Mouse (Mus musculus): ENCODE measurements at regions not wholly inside any gene's neighbourhood (a gene's known extent, or its start where the extent isn't known, plus 50 kb on each side); places are given as distances from the start of the nearest gene placed in this dataset.

GRCm38 (mm10) chr1:51697265-51698192 is 218.3 kb downstream of the Myo1b start:
- DNase-seq (ENCODE audit: low spot score): no peak

- no peak for DNase-seq (ENCODE audit: low spot score)
Observed at GRCm38 (mm10) chr1:51696471-51696870, 218.2 kb upstream of the Nabp1 start.

- no peak for DNase-seq (ENCODE audit: low spot score)
Observed at GRCm38 (mm10) chr1:51690878-51691277, 212.7 kb upstream of the Nabp1 start.

- no peak for DNase-seq (ENCODE audit: low spot score)
Observed at GRCm38 (mm10) chr1:51689461-51690223, 211.4 kb upstream of the Nabp1 start.

GRCm38 (mm10) chr1:51688946-51689345 is 210.7 kb upstream of the Nabp1 start:
- no peak for DNase-seq (ENCODE audit: low spot score)

- DNase-seq (ENCODE audit: low spot score): no peak
Observed at GRCm38 (mm10) chr1:51688224-51688545, 210.0 kb upstream of the Nabp1 start.

GRCm38 (mm10) chr1:51687484-51688223 is 209.4 kb upstream of the Nabp1 start:
- DNase-seq (ENCODE audit: low spot score): no peak

GRCm38 (mm10) chr1:51686759-51687158 is 208.5 kb upstream of the Nabp1 start:
- DNase-seq (ENCODE audit: low spot score): no peak

- no peak for DNase-seq (ENCODE audit: low spot score)
Observed at GRCm38 (mm10) chr1:51682273-51682672, 204.0 kb upstream of the Nabp1 start.

GRCm38 (mm10) chr1:51681872-51682271 is 203.6 kb upstream of the Nabp1 start:
- DNase-seq (ENCODE audit: low spot score): no peak

GRCm38 (mm10) chr1:51680725-51681124 is 202.5 kb upstream of the Nabp1 start:
- DNase-seq (ENCODE audit: low spot score): no peak

GRCm38 (mm10) chr1:51678290-51678928 is 200.2 kb upstream of the Nabp1 start:
- DNase-seq (ENCODE audit: low spot score): no peak

- no peak for DNase-seq (ENCODE audit: low spot score)
Observed at GRCm38 (mm10) chr1:51677802-51678201, 199.6 kb upstream of the Nabp1 start.

GRCm38 (mm10) chr1:51671691-51672090 is 193.5 kb upstream of the Nabp1 start:
- no peak for DNase-seq (ENCODE audit: low spot score)

- no peak for DNase-seq (ENCODE audit: low spot score)
Observed at GRCm38 (mm10) chr1:51671287-51671686, 193.1 kb upstream of the Nabp1 start.

- no peak for DNase-seq (ENCODE audit: low spot score)
Observed at GRCm38 (mm10) chr1:51670009-51670408, 191.8 kb upstream of the Nabp1 start.

GRCm38 (mm10) chr1:51668881-51669280 is 190.7 kb upstream of the Nabp1 start:
- no peak for DNase-seq (ENCODE audit: low spot score)

GRCm38 (mm10) chr1:51660531-51660930 is 182.3 kb upstream of the Nabp1 start:
- no peak for DNase-seq (ENCODE audit: low spot score)

GRCm38 (mm10) chr1:51657203-51657602 is 179.0 kb upstream of the Nabp1 start:
- DNase-seq (ENCODE audit: low spot score): no peak

- DNase-seq (ENCODE audit: low spot score): no peak
Observed at GRCm38 (mm10) chr1:51650653-51650995, 172.4 kb upstream of the Nabp1 start.

GRCm38 (mm10) chr1:51649963-51650652 is 171.9 kb upstream of the Nabp1 start:
- no peak for DNase-seq (ENCODE audit: low spot score)
